Mouse (Mus musculus) hindbrain, embryonic 15.5 days (tissue): ENCODE data around the gene Rnf224. TPM values are rescaled to one million over a fixed set of nuclear protein-coding genes. Genes with fewer than 3 reads are reported as not detected.

ENCODE experiments used
- ATAC-seq: fragments of 200-750 bp; cut with Nextera tagmentation; 2 replicates; pipeline ENCODE4 v1.8.0; 2017; ENCODE audit warnings: low read depth, moderate number of reproducible peaks, moderate TSS enrichment; ENCODE audit not compliant: low FRiP score
- H3K27ac ChIP-seq: fragments of 300-500 bp; sonication (generic); replicated peaks from 2 replicates; pipeline ENCODE4 v1.5.1; 2015; ENCODE audit warnings: mild to moderate bottlenecking, inconsistent platforms
- H3K27me3 ChIP-seq: fragments of 300-500 bp; sonication (generic); 2 replicates; pipeline ENCODE4 v1.6.1; 2015; ENCODE audit warnings: control low read depth, inconsistent platforms
- H3K36me3 ChIP-seq: fragments of 300-500 bp; sonication (generic); 2 replicates; pipeline ENCODE4 v1.6.1; 2015; ENCODE audit warnings: control low read depth, inconsistent platforms
- H3K4me1 ChIP-seq: fragments of 300-500 bp; sonication (generic); replicated peaks from 2 replicates; pipeline ENCODE4 v1.6.1; 2015; ENCODE audit warnings: control low read depth, inconsistent platforms
- H3K4me2 ChIP-seq: fragments of 300-500 bp; sonication (generic); 2 replicates; pipeline ENCODE4 v1.6.1; 2015; ENCODE audit warnings: moderate library complexity, mild to moderate bottlenecking, inconsistent platforms
- H3K4me3 ChIP-seq: fragments of 300-500 bp; sonication (generic); 2 replicates; pipeline ENCODE4 v1.5.1; 2015; ENCODE audit warnings: mild to moderate bottlenecking, inconsistent platforms
- H3K9ac ChIP-seq: fragments of 300-500 bp; sonication (generic); 2 replicates; pipeline ENCODE4 v1.6.1; 2015; ENCODE audit warnings: inconsistent platforms
- H3K9me3 ChIP-seq: fragments of 300-500 bp; sonication (generic); 2 replicates; pipeline ENCODE4 v1.6.1; 2016; ENCODE audit warnings: control low read depth, inconsistent platforms
- WGBS: fragments of 180-500 bp; shearing (Covaris S2); methylation state at CpG from one replicate; pipeline ENCODE4 v1.1.7; 2015; 5-methylcytosine and 5-hydroxymethylcytosine counted together
- polyA plus RNA-seq: library from polyadenylated mRNA; unstranded; fragments of >200 nt; fragmentation: Nextera tagmentation; extraction: Ambion mirVana; gene quantifications from 2 replicates; pipeline ENCODE4 v1.2.1, GENCODE M21; 2015

The Rnf224 gene
- polyA plus RNA-seq, 1 experiment from 2014 or later = not detected

DNA sequence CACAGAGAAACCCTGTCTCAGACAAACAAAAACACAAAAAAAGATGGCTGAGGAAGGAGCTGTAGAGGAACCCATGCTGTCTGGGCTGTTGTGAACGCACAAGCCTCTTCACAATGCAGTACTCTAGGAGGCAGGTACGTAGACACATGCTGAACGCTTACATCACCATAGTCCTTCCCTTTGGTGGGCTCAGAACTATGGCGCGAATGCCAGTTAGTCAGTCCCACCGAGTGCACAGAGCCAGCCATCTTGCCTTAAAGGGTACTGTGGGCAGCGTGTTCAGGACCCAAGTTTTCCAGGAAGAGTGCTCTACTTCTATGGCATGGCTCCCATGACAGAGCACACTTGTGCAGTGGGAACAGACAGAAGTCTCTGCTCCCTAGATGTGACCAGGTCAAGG lies 52.1 kb downstream of the Rnf224 start:
- H3K36me3 ChIP-seq = no peaks in the 10 kb centered on the region
- H3K4me1 ChIP-seq = peaks cover 57% of the 10 kb centered on the region
- 87% methylated on average over 7 of the region's 7 CpGs for WGBS
- ATAC-seq = no peak
- H3K9me3 ChIP-seq = no peaks in the 10 kb centered on the region
- no peak overlapping the region for H3K27ac ChIP-seq
- H3K27me3 ChIP-seq = no peaks in the 10 kb centered on the region
- H3K9ac ChIP-seq = no peak overlapping the region
- H3K4me3 ChIP-seq = no peak overlapping the region
- peak overlapping the region; percentile 84 for H3K4me2 ChIP-seq

Other genes starting within 250 kb of the Rnf224 start
- gene Nsmf, start 182.4 kb downstream of the Rnf224 start, polyA plus RNA-seq = 166 and 188 TPM in 2 replicates
- gene Entpd8, start 156.5 kb downstream of the Rnf224 start, polyA plus RNA-seq = 0.12 TPM in 1 of 2 replicates, not detected in the other
- gene Noxa1, start 141.6 kb downstream of the Rnf224 start, polyA plus RNA-seq = not detected in 2 replicates
- 18.9 and 20.2 TPM in 2 replicates for gene Nrarp, start 56.0 kb downstream of the Rnf224 start, polyA plus RNA-seq
- gene Tor4a, start 39.9 kb downstream of the Rnf224 start, polyA plus RNA-seq = 1.9 and 2.3 TPM in 2 replicates
- 108 and 112 TPM in 2 replicates for gene Nelfb, start 25.3 kb downstream of the Rnf224 start, polyA plus RNA-seq
- gene Stpg3, start 22.1 kb downstream of the Rnf224 start, polyA plus RNA-seq = not detected in 2 replicates
- gene Fam166a, start 18.0 kb downstream of the Rnf224 start, polyA plus RNA-seq = 0.70 and 0.72 TPM in 2 replicates
- gene Tubb4b, start 12.1 kb downstream of the Rnf224 start, polyA plus RNA-seq = 444 and 468 TPM in 2 replicates
- not detected in 2 replicates for gene Slc34a3, start 2.4 kb downstream of the Rnf224 start, polyA plus RNA-seq
- 145 and 177 TPM in 2 replicates for gene Rnf208, start 5.5 kb upstream of the Rnf224 start, polyA plus RNA-seq
- gene Cysrt1, start 5.7 kb upstream of the Rnf224 start, polyA plus RNA-seq = 0.23 TPM in 1 of 2 replicates, not detected in the other
- gene AL732309.1, start 10.1 kb upstream of the Rnf224 start, polyA plus RNA-seq = 4.9 and 6.3 TPM in 2 replicates
- gene Tmem203, start 18.7 kb upstream of the Rnf224 start, polyA plus RNA-seq = 13.4 and 13.8 TPM in 2 replicates
- 17.1 and 21.5 TPM in 2 replicates for gene Tprn, start 25.8 kb upstream of the Rnf224 start, polyA plus RNA-seq
- 171 and 183 TPM in 2 replicates for gene Ssna1, start 35.7 kb upstream of the Rnf224 start, polyA plus RNA-seq
- 139 and 143 TPM in 2 replicates for gene Anapc2, start 35.7 kb upstream of the Rnf224 start, polyA plus RNA-seq
- not detected in 2 replicates for gene Tmem210, start 51.4 kb upstream of the Rnf224 start, polyA plus RNA-seq
- gene Lrrc26, start 53.1 kb upstream of the Rnf224 start, polyA plus RNA-seq = 0.18 TPM in 1 of 2 replicates, not detected in the other
- gene Grin1, start 82.4 kb upstream of the Rnf224 start, polyA plus RNA-seq = 58.4 and 61.3 TPM in 2 replicates
- gene Man1b1, start 95.6 kb upstream of the Rnf224 start, polyA plus RNA-seq = 43.6 and 45.2 TPM in 2 replicates
- gene Dpp7, start 119.6 kb upstream of the Rnf224 start, polyA plus RNA-seq = 24.4 and 24.9 TPM in 2 replicates
- 5.1 and 6.4 TPM in 2 replicates for gene Uap1l1, start 128.9 kb upstream of the Rnf224 start, polyA plus RNA-seq
- 11.8 and 13.8 TPM in 2 replicates for gene Sapcd2, start 135.5 kb upstream of the Rnf224 start, polyA plus RNA-seq
- gene Entpd2, start 159.1 kb upstream of the Rnf224 start, polyA plus RNA-seq = 3.7 and 7.0 TPM in 2 replicates
- 424 and 493 TPM in 2 replicates for gene Npdc1, start 162.6 kb upstream of the Rnf224 start, polyA plus RNA-seq
- 0.08 TPM in 1 of 2 replicates, not detected in the other for gene Fut7, start 186.5 kb upstream of the Rnf224 start, polyA plus RNA-seq
- gene Abca2, start 191.9 kb upstream of the Rnf224 start, polyA plus RNA-seq = 15.0 and 15.1 TPM in 2 replicates
- gene Clic3, start 220.1 kb upstream of the Rnf224 start, polyA plus RNA-seq = 3.7 and 4.3 TPM in 2 replicates
- gene Paxx, start 224.3 kb upstream of the Rnf224 start, polyA plus RNA-seq = 109 and 119 TPM in 2 replicates
- gene Ptgds, start 233.3 kb upstream of the Rnf224 start, polyA plus RNA-seq = 647 and 983 TPM in 2 replicates